Mouse (Mus musculus) midbrain, embryonic 13.5 days (tissue): ENCODE results near the gene Rs1. TPM values are rescaled to one million over a fixed set of nuclear protein-coding genes. Genes with fewer than 3 reads are reported as not detected.

Experiments
- ATAC-seq: fragments of 200-750 bp; cut with Nextera tagmentation; 2 replicates; pipeline ENCODE4 v1.8.0; 2017; ENCODE audit warnings: mild to moderate bottlenecking, moderate TSS enrichment, moderate library complexity
- H3K27ac ChIP-seq: fragments of 300-500 bp; sonication (generic); 2 replicates; pipeline ENCODE4 v1.5.1; 2015; ENCODE audit warnings: inconsistent platforms, mild to moderate bottlenecking, moderate library complexity
- H3K27me3 ChIP-seq: fragments of 300-500 bp; sonication (generic); 2 replicates; pipeline ENCODE4 v1.6.1; 2015; ENCODE audit warnings: mild to moderate bottlenecking, inconsistent platforms
- H3K36me3 ChIP-seq: fragments of 300-500 bp; sonication (generic); 2 replicates; pipeline ENCODE4 v1.6.1; 2015; ENCODE audit warnings: mild to moderate bottlenecking, inconsistent platforms
- H3K4me1 ChIP-seq: fragments of 300-500 bp; sonication (generic); replicated peaks from 2 replicates; pipeline ENCODE4 v1.6.1; 2015; ENCODE audit warnings: inconsistent platforms
- H3K4me2 ChIP-seq: fragments of 300-500 bp; sonication (generic); replicated peaks from 2 replicates; pipeline ENCODE4 v1.6.1; 2015; ENCODE audit warnings: moderate library complexity, mild to moderate bottlenecking, inconsistent platforms
- H3K4me3 ChIP-seq: fragments of 300-500 bp; sonication (generic); replicated peaks from 2 replicates; pipeline ENCODE4 v1.5.1; 2015; ENCODE audit warnings: mild to moderate bottlenecking, inconsistent platforms
- H3K9ac ChIP-seq: fragments of 300-500 bp; sonication (generic); replicated peaks from 2 replicates; pipeline ENCODE4 v1.6.1; 2015; ENCODE audit warnings: mild to moderate bottlenecking, inconsistent platforms
- H3K9me3 ChIP-seq: fragments of 300-500 bp; sonication (generic); 2 replicates; pipeline ENCODE4 v1.6.1; 2016; ENCODE audit warnings: mild to moderate bottlenecking, inconsistent platforms
- WGBS: fragments of 180-500 bp; shearing (Covaris S2); methylation state at CpG from one replicate; pipeline ENCODE4 v1.1.7; 2015; 5-methylcytosine and 5-hydroxymethylcytosine counted together
- polyA plus RNA-seq: library from polyadenylated mRNA; unstranded; fragments of >200 nt; fragmentation: Nextera tagmentation; extraction: Ambion mirVana; gene quantifications from 2 replicates; pipeline ENCODE4 v1.2.1, GENCODE M21; 2015

Rs1 gene
- polyA plus RNA-seq, 1 experiment from 2014 or later, result 0.03 TPM

GRCm38 (mm10) chrX:160808226-160808625, 40.4 kb downstream of the Rs1 start:
- no peak overlapping the region for H3K4me2 ChIP-seq
- no peak overlapping the region for H3K9ac ChIP-seq
- H3K27me3 ChIP-seq, result peaks cover 55% of the 10 kb centered on the region; the same call in 1 of the 2 replicates
- ATAC-seq, result no peak
- H3K4me3 ChIP-seq, result no peak overlapping the region
- 85% methylated on average over 7 of the region's 7 CpGs for WGBS
- no peaks in the 10 kb centered on the region for H3K9me3 ChIP-seq
- no peak overlapping the region for H3K27ac ChIP-seq
- no peaks in the 10 kb centered on the region for H3K4me1 ChIP-seq
- H3K36me3 ChIP-seq, result 0 out of 2 replicates have a peak, but pooled peaks cover 3% of the 10 kb centered on the region

Other genes with a start within 250 kb of the Rs1 start
- gene Ppef1, start 32.2 kb upstream of the Rs1 start, polyA plus RNA-seq, result 0.10 and 0.73 TPM in 2 replicates
- 0.19 TPM in 1 of 2 replicates, not detected in the other for gene Gja6, start 139.0 kb downstream of the Rs1 start, polyA plus RNA-seq
- gene Cdkl5, start 226.7 kb downstream of the Rs1 start, polyA plus RNA-seq, result 3.9 and 4.2 TPM in 2 replicates